Mouse (Mus musculus) hematopoietic stem cell, adult 5-6 weeks (primary cell): ENCODE results near the gene Syt8. TPM values are rescaled to one million over a fixed set of nuclear protein-coding genes. Genes with fewer than 3 reads are reported as not detected.
A peak's percentile ranks its signal among the peaks of the same experiment; 100 is the strongest.
"Not testable (repeated sequence)": the region's sequence is repeated elsewhere in the genome, so short reads cannot be mapped to it uniquely, and the experiment has no call there.

ENCODE experiments used
- ATAC-seq, 2 experiments: fragments of 125-278 bp in 1 of 2; replicated peaks in 1 of 2; 2 replicates each; pipeline ENCODE4 v1.8.0; 2016 to 2017; ENCODE audit warnings: inconsistent platforms in 2 of 2, mild to moderate bottlenecking in 2 of 2, moderate number of reproducible peaks in 2 of 2, low read depth in 1 of 2, moderate TSS enrichment in 1 of 2; ENCODE audit not compliant: low FRiP score in 2 of 2, poor library complexity in 2 of 2, severe bottlenecking in 2 of 2, insufficient read depth in 1 of 2, low TSS enrichment in 1 of 2
- total RNA-seq: library from RNA; stranded (forward); fragments of 172-1452, 232-1000 nt; gene quantifications from 2 replicates; pipeline ENCODE4 v1.2.3, GENCODE M21; 2017

The Syt8 gene
- total RNA-seq, 1 experiment from 2014 or later, result not detected

DNA sequence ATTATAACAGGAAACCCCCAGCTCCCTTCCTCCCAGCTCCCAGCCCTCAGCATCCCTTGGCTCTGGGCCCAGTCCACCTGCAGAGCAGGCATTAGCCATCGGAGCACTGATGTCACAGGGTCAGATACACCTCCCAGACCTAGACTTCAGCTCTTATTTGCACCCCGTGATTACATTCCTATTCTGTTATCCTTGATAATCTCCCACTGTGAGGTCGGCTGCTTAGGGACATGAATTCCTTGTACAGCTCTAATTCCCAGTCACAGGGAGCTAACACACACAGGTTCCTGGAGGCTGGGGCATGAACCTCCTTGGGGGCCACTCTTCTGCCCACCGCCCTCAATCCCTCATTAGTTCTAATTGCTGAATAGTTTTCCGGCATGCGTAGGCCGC lies 33.9 kb upstream of the Syt8 start:
- no peak for ATAC-seq

GRCm38 (mm10) chr7:142403591-142403990 lies 31.1 kb upstream of the Syt8 start:
- peak; percentile 13 to 61; a peak in 2 of 4 replicates for ATAC-seq

DNA sequence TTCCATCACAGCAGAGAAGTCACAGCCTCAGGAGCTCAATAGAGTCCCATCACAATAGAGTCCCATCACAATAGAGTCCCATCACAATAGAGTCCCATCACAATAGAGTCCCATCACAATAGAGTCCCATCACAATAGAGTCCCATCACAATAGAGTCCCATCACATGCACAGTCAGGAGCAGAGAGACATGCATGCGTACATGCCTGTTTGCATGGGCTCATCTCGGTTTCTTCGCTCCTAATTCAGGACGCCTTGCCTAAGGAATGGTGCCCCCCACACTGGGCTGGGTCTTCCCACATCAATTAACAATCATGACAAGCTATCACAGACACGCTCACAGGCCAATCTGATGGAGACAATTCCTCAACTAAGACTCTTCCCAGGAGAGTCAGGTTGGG lies 29.5 kb upstream of the Syt8 start:
- ATAC-seq, result not testable (repeated sequence)

DNA sequence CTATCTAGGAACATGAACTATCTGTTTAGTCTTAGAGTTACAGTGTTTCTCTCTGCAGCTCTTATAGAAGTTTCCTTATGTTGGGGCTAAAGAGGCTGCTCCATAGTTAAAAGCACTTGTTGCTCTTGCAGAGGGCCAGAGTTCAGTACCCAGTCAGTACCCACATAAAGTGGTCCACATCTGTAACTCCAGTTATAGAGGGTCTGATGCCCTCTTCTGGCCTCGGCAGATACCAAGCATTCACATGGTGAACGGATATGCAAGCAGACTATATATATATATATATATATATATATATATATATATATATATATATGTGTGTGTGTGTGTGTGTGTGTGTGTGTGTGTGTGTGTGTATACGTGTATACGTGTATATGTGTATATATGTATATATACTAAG lies 26.7 kb upstream of the Syt8 start:
- no peak for ATAC-seq

DNA sequence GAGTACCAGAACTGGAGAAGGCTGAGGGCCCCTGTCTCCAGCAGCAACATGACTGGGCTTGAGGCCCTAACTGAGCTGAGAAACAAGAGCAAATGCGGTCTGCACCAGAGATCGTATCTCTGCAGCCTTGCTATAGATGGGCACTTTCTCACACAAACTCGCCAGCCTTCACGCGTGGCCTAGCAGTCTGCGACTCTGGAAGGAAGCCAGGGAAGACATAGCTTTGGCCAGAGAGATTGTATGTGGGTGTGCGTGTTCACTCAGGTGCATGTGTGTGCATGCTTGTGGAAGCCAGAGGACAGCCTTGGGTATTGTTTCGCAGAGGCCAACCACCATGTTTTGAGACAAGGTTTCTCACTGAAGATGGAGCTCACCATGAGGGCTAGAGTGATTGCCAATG lies 26.0 kb upstream of the Syt8 start:
- no peak for ATAC-seq

- ATAC-seq, result no peak
Measured at GRCm38 (mm10) chr7:142409603-142410002, 25.0 kb upstream of the Syt8 start.

- no peak for ATAC-seq
Measured at GRCm38 (mm10) chr7:142413285-142413684, 21.4 kb upstream of the Syt8 start.

- no peak for ATAC-seq
Measured at GRCm38 (mm10) chr7:142415314-142415713, 19.3 kb upstream of the Syt8 start.

DNA sequence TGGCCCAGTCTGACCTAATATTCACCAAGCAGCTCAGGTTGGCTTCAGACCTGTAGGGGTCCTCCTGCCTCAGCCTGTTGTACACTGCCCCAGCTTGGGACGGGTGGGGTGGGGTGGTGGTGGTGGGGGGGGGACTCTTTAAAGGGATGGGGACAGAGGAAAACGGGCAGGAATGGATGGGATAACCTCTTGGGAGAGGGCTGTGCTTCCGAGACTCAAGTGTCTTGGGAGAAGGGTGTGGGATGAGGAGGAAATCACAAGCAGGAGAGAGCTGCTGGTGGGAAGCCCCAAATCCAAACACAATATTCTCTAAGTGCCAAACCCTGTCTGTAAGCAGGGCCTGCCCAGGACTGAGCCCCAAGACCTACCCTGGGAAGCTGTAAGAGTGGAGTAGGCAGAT lies 18.4 kb upstream of the Syt8 start:
- no peak for ATAC-seq

DNA sequence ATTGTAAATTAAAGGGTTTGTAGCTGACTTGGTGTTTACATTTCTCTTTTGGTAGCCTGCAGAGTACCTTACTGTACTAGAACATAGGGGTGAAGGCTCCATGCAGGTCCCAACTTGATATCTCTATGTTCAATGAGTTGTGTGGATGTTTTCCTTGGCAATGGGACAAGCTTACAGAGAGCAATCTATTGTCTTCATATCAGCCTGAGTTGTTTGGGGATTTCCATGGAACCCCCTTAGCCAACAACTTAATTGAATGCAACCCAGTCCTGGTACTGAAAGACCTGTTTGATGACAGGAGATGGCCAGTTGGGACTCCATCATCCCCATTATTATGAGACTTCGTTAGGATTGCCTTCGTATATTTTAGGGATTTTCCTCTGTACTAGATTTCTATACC lies 16.6 kb upstream of the Syt8 start:
- no peak for ATAC-seq

DNA sequence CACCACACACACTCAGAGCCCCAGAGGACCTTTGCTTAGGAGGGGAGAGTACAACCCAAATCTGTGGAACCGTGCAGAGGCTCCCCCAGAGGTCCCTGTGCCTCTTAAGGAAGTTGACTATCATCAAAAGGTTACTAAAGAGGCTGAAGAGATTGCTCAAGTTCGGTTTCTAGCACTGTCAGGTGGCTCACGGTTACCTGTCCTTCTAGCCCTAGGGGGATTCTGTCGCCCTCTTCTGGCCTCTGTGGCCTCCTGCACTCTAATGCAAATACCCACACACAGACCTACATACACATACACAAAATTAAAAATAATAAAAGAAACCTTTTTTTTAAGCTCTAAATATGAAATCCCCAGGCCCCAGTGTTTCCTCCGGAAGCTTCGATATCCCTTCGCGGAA lies 16.0 kb upstream of the Syt8 start:
- ATAC-seq, result no peak; a peak in 1 of 4 replicates

- peak in 1 of 2 experiments; percentile 21; a peak in 1 of 4 replicates for ATAC-seq
Measured at GRCm38 (mm10) chr7:142419887-142420286, 14.8 kb upstream of the Syt8 start.

- no peak for ATAC-seq
Measured at GRCm38 (mm10) chr7:142421826-142422225, 12.8 kb upstream of the Syt8 start.

- ATAC-seq, result no peak
Measured at GRCm38 (mm10) chr7:142425641-142426213, 8.9 kb upstream of the Syt8 start.

GRCm38 (mm10) chr7:142428213-142428612 lies 6.4 kb upstream of the Syt8 start:
- ATAC-seq, result peak; percentile 40 to 48; a peak in 3 of 4 replicates

GRCm38 (mm10) chr7:142430160-142430678 lies 4.4 kb upstream of the Syt8 start:
- peak; percentile 15 to 44; a peak in 3 of 4 replicates for ATAC-seq

- no peak for ATAC-seq
Measured at GRCm38 (mm10) chr7:142431106-142431505, 3.5 kb upstream of the Syt8 start.

DNA sequence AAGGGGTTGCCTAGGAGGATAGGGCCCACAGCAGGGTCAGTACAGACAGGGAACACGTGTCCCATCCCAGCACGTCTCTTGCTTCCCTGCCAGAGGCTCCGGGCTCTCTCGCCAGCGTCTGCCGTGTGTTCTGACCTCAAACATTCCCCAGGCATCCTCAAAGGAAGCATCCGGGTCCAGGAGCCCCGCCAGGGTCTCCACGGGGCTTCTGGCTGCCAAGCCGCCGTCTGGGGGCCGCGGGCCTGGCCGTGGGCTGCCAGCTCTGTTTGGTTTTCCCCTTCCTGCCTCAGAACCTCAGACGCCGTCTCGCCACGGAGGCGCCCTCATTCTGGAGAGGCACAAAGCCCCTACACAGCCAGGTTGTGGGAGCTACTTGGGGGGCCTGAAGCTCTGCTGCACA lies 1.0 kb upstream of the Syt8 start:
- no peak for ATAC-seq

DNA sequence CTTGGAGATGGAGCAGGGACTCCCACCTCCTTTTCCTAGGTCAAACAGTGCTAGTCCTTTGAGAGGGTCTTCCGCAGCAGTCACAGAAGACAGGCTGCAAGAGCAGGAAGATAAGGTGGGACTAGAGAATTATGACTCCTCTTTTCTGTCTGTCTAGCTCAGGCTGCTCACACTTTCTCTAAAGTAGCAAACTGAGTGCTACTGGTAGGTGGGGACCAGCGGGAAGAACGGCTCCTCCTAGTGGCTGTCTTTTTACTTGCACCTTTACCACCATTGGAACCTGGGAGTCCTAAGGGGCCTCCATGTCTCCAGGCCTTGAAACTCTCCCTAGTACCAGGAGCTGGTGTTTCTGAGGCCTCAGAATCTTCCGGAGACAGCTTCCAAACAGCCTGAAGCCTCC lies 874 bp downstream of the Syt8 start:
- ATAC-seq, result peak; percentile 58 to 71; a peak in 1 of 4 replicates
